Mouse (Mus musculus) thymus, adult 2 months (tissue): ENCODE measurements around the gene Shpk.

Experiments used
- CTCF ChIP-seq: fragments of 200-500 bp; IDR thresholded peaks from 2 replicates; pipeline ENCODE4 v1.5.1; 2012; ENCODE audit warnings: mild to moderate bottlenecking, control low read depth, low read length, moderate library complexity, borderline replicate concordance; ENCODE audit not compliant: control insufficient read depth, poor library complexity, insufficient read depth; ENCODE audit errors: extremely low read depth
- POLR2A ChIP-seq: fragments of 200-500 bp; IDR thresholded peaks from 2 replicates; pipeline ENCODE4 v1.6.1; 2012; ENCODE audit warnings: mild to moderate bottlenecking, low read length, control low read depth, moderate library complexity; ENCODE audit not compliant: control insufficient read depth, poor library complexity, insufficient read depth; ENCODE audit errors: extremely low read depth

DNA sequence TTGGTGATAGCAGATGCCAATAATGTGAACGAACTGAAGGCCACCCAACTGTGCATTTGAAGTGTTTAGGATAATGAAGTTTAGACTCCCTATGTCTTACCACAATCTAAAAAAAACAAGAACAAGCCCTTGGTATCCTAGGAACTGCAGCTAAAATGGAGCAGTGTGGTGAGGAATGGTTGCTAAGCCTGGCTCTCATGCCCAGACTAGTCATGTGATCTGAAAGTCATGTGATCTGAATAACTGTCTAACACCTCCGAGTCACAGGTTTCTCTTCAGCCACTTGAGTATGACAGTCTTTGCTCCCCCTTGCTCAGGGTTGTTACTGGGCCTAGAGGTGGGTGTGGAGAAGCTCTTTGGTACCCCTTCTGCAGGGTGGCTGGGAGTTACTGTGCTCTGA is 33.3 kb downstream of the Shpk start:
- TF ChIP-seq POLR2A (no peak), CTCF (no peak)
